ENCODE assay signal across 8 mouse cellular contexts in genomic region chr7:122459203-122459965, GRCm38 (mm10).
DNase-seq lines count a peak whose midpoint lies in the region; ATAC-seq lines count a peak whose summit lies in the region.

No protein-coding gene starts in this region.

- peak; percentile 14 for DNase-seq in MEL-GATA-1-ER (ENCODE audit: extremely low read depth, low read depth)
- DNase-seq in cerebellum, adult 11-12 months, result peak; percentile 68
- DNase-seq in layer of hippocampus, adult 9-11 months, result peak; percentile 62
- DNase-seq in lung, postnatal 10 days, result peak; percentile 86
- DNase-seq in ovary, postnatal 36 days (ENCODE audit: low spot score), result peak; percentile 75
- peak; percentile 87 for DNase-seq in thymus, postnatal 14 days

- no peak overlapping the region for H3K4me3 ChIP-seq in forebrain, embryonic 16.5 days (replicated peaks; ENCODE audit: low read length)
- H3K4me3 ChIP-seq in hindbrain, embryonic 12.5 days, result no peak overlapping the region

- no peaks in the 10 kb centered on the region; the same call in 1 of the 2 replicates for H3K27me3 ChIP-seq in forebrain, embryonic 16.5 days (replicated peaks; ENCODE audit: control insufficient read depth, insufficient read depth, low read length)
- H3K27me3 ChIP-seq in hindbrain, embryonic 12.5 days, result no peaks in the 10 kb centered on the region

- 68% methylated on average over 9 of the region's 9 CpGs for WGBS in forebrain, embryonic 16.5 days
- 73% methylated on average over 9 of the region's 9 CpGs for WGBS in hindbrain, embryonic 12.5 days

- no peaks in the 10 kb centered on the region for H3K4me1 ChIP-seq in forebrain, embryonic 16.5 days (replicated peaks; ENCODE audit: control insufficient read depth, insufficient read depth, low read length)
- H3K4me1 ChIP-seq in hindbrain, embryonic 12.5 days, result no peaks in the 10 kb centered on the region

- H3K4me2 ChIP-seq in forebrain, embryonic 16.5 days (ENCODE audit: low read length), result no peak overlapping the region
- H3K4me2 ChIP-seq in hindbrain, embryonic 12.5 days (replicated peaks), result no peak overlapping the region

- no peak overlapping the region for H3K27ac ChIP-seq in forebrain, embryonic 16.5 days (ENCODE audit: low read length)
- no peak overlapping the region for H3K27ac ChIP-seq in hindbrain, embryonic 12.5 days

- H3K36me3 ChIP-seq in forebrain, embryonic 16.5 days (ENCODE audit: control insufficient read depth, insufficient read depth), result no peaks in the 10 kb centered on the region
- no peaks in the 10 kb centered on the region for H3K36me3 ChIP-seq in hindbrain, embryonic 12.5 days

- no peak overlapping the region for H3K9ac ChIP-seq in forebrain, embryonic 16.5 days (replicated peaks; ENCODE audit: low read depth, low read length)
- no peak overlapping the region for H3K9ac ChIP-seq in hindbrain, embryonic 12.5 days

- ATAC-seq in forebrain, embryonic 16.5 days, result peak; percentile 78
- ATAC-seq in hindbrain, embryonic 12.5 days (ENCODE audit: low FRiP score), result peak; percentile 52; the same call in 1 of the 2 replicates

- H3K9me3 ChIP-seq in forebrain, embryonic 16.5 days (ENCODE audit: control insufficient read depth, low read length), result no peaks in the 10 kb centered on the region
- H3K9me3 ChIP-seq in hindbrain, embryonic 12.5 days (replicated peaks), result no peaks in the 10 kb centered on the region

Comparison
In these comparisons a context has a peak if more than half of its experiments do, and no peak if none do; other contexts are left out.
1. DNase-seq: peak in every context shown above with its lines; median percentile 87 in thymus, postnatal 14 days; 86 in lung, postnatal 10 days; 75 in ovary, postnatal 36 days; 68 in cerebellum, adult 11-12 months; 62 in layer of hippocampus, adult 9-11 months; 14 in MEL-GATA-1-ER.